ENCODE assay signal across 19 mouse cellular contexts in the genomic region with DNA sequence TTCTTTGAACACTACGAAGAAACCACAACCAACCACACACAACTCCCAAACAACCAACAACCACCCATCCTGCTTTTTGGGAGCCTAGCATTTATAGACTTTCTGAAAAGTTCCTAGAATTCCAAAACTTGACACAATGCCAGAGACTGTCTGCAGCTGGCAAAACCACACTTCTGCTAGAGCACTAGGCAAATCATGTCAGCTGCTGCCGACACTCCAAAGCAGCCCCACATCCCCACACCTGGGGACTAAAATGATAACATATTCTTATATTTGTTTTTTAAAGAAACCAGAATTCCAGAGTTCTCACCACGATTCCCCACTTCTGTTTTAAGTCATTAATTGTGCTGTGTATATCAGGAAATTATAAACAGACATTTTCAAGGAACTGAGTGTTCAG. TPM values are rescaled to one million over a fixed set of nuclear protein-coding genes. Genes with fewer than 3 reads are reported as not detected.
DNase-seq lines count a peak whose midpoint lies in the region; ATAC-seq and TF ChIP-seq lines count a peak whose summit lies in the region.
"Had no signal": no experiment of that assay in that cellular context is flagged by ENCODE, and none has a peak within 500 bp of the region (broad histone marks: within the 10 kb centered on the region; RNA-seq: fewer than 3 reads in every experiment).

No protein-coding gene starts in this region.

- H3K4me3 ChIP-seq in C2C12 (ENCODE audit: insufficient read depth, poor library complexity, severe bottlenecking): no peak overlapping the region
- no peak overlapping the region for H3K4me3 ChIP-seq in myocyte
- H3K4me3 ChIP-seq in midbrain, postnatal 0 days (ENCODE audit: low read depth, low read length): no peak overlapping the region

- no peak for DNase-seq in midbrain, postnatal 0 days (ENCODE audit: low spot score)
- no peak for DNase-seq in frontal cortex, postnatal 36 days (ENCODE audit: low spot score in 2 of 2)
- DNase-seq: adrenal gland, adult 2 months; adrenal gland, adult 8-10 months; adrenal gland, postnatal 10 days; adrenal gland, postnatal 14 days; adrenal gland, postnatal 25 days; adrenal gland, postnatal 36 days; B cell, adult 2 months; cerebellum, adult 11 months; cerebellum, adult 11-12 months; cerebellum, adult 18-20 months; cerebellum, adult 2 months had no signal

- TF ChIP-seq CTCF in C2C12 (IDR thresholded peaks at IDR 0.05; ENCODE audit: control insufficient read depth, insufficient read depth, insufficient read length): no peak
- TF ChIP-seq CTCF in midbrain, postnatal 0 days (IDR thresholded peaks at IDR 0.05): no peak

- no peaks in the 10 kb centered on the region for H3K4me1 ChIP-seq in midbrain, postnatal 0 days (ENCODE audit: insufficient read depth, low read length)

- no peak overlapping the region for H3K9ac ChIP-seq in midbrain, postnatal 0 days (replicated peaks; ENCODE audit: low read length, poor library complexity, severe bottlenecking)

- TF ChIP-seq POLR2A in myocyte (IDR thresholded peaks at IDR 0.05; ENCODE audit: insufficient read length, low read depth): no peak

- H3K9me3 ChIP-seq in midbrain, postnatal 0 days (ENCODE audit: low read length): no peaks in the 10 kb centered on the region

- no peak overlapping the region for H3K27ac ChIP-seq in midbrain, postnatal 0 days (ENCODE audit: low read depth, low read length)

- no peak for ATAC-seq in midbrain, postnatal 0 days (ENCODE audit: low FRiP score)
- ATAC-seq: activated CD4-positive, CD25-positive, alpha-beta regulatory T cell, adult 4 months; CD4-positive, CD25-positive, alpha-beta regulatory T cell, adult 4 months; Patski had no signal

- H3K79me2 ChIP-seq in C2C12 (ENCODE audit: control insufficient read depth, insufficient read depth) (no peaks in the 10 kb centered on the region), myocyte (ENCODE audit: control insufficient read depth, insufficient read depth) (no peaks in the 10 kb centered on the region)

- H3K27me3 ChIP-seq in C2C12 (ENCODE audit: control insufficient read depth, insufficient read depth, insufficient read length): peaks cover 12% of the 10 kb centered on the region
- peaks cover 20% of the 10 kb centered on the region for H3K27me3 ChIP-seq in myocyte (ENCODE audit: control insufficient read depth, insufficient read depth, insufficient read length)
- H3K27me3 ChIP-seq in midbrain, postnatal 0 days (ENCODE audit: insufficient read depth, low read length): no peaks in the 10 kb centered on the region
- H3K27me3 ChIP-seq: Patski had no signal

- 92% methylated on average over 3 of the region's 3 CpGs for WGBS in midbrain, postnatal 0 days

- peaks cover 5% of the 10 kb centered on the region for H3K36me3 ChIP-seq in C2C12 (ENCODE audit: control insufficient read depth, insufficient read depth)
- no peaks in the 10 kb centered on the region for H3K36me3 ChIP-seq in myocyte (ENCODE audit: control insufficient read depth, insufficient read depth)
- H3K36me3 ChIP-seq in midbrain, postnatal 0 days (ENCODE audit: insufficient read depth, low read length): peaks cover 25% of the 10 kb centered on the region
- H3K36me3 ChIP-seq: G1E had no signal

- no peaks in the 10 kb centered on the region for H3K79me3 ChIP-seq in C2C12 (ENCODE audit: low read depth)

- no peak overlapping the region for H3K4me2 ChIP-seq in myocyte (ENCODE audit: low read depth)
- H3K4me2 ChIP-seq in midbrain, postnatal 0 days (ENCODE audit: low read depth, low read length, poor library complexity, severe bottlenecking): no peak overlapping the region

- no peak overlapping the region for H3ac ChIP-seq in C2C12 (ENCODE audit: control insufficient read depth, insufficient read length, low read depth)
- no peak overlapping the region for H3ac ChIP-seq in myocyte (ENCODE audit: control insufficient read depth, insufficient read length)

TF ChIP-seq in C2C12, 6 proteins besides CTCF, POLR2A, EP300 and RAD21:
- TF ChIP-seq MYOG (IDR thresholded peaks at IDR 0.05; ENCODE audit: control insufficient read depth, extremely low read depth, insufficient read length) (no peak), MYOD1 (IDR thresholded peaks at IDR 0.05; ENCODE audit: control insufficient read depth, insufficient read length, low read depth) (peak; percentile 76)

TF ChIP-seq in myocyte, 11 proteins besides CTCF, POLR2A, EP300 and RAD21:
- TF ChIP-seq SRF (IDR thresholded peaks at IDR 0.05; ENCODE audit: control insufficient read depth, insufficient read length, low read depth) (no peak), MYOG (IDR thresholded peaks at IDR 0.05; ENCODE audit: control insufficient read depth in 1 of 3, insufficient read depth in 1 of 3, insufficient read length in 2 of 3, low read depth in 2 of 3) (peak in 1 of 3 experiments; percentile 49), POLR2AphosphoS2 (IDR thresholded peaks at IDR 0.05; ENCODE audit: insufficient read length, low read depth) (no peak), MYOD1 (IDR thresholded peaks at IDR 0.05; ENCODE audit: control insufficient read depth in 1 of 3, insufficient read length in 2 of 3, low read depth in 2 of 3) (peak in 2 of 3 experiments; percentile 89 to 91), TCF12 (IDR thresholded peaks at IDR 0.05; ENCODE audit: insufficient read depth, poor library complexity, severe bottlenecking) (peak; percentile 36), E2F4 (IDR thresholded peaks at IDR 0.05; ENCODE audit: insufficient read depth) (no peak), MAX (IDR thresholded peaks at IDR 0.05; ENCODE audit: low read depth) (no peak), TCF3 (IDR thresholded peaks at IDR 0.05; ENCODE audit: insufficient read length, low read depth) (no peak), CEBPB (IDR thresholded peaks at IDR 0.05; ENCODE audit: insufficient read depth, poor library complexity, severe bottlenecking) (no peak), USF1 (IDR thresholded peaks at IDR 0.05; ENCODE audit: low read depth) (no peak), REST (IDR thresholded peaks at IDR 0.05; ENCODE audit: insufficient read depth, insufficient read length) (no peak)

RNA-seq across cellular contexts. Expression of gene Scn8a, which starts 50.8 kb away (rescaled TPM):
- not detected for polyA plus RNA-seq in C2C12 (2012; fragmentation: generic; extraction: Trizol)
- polyA plus RNA-seq in myocyte (2012; fragmentation: generic; extraction: Trizol): not detected
- total RNA-seq in midbrain, postnatal 0 days (2014; rRNA removed): 31.3 and 37.7 TPM in 2 replicates
- polyA plus RNA-seq in midbrain, postnatal 0 days (2015; fragmentation: Nextera tagmentation; extraction: Ambion mirVana): 14.1 and 22.4 TPM in 2 replicates
- polyA plus RNA-seq: G1E had no signal

RNA-seq across cellular contexts. Expression of gene Slc4a8, which starts 57.3 kb away (rescaled TPM):
- 11.9 TPM for polyA plus RNA-seq in C2C12 (2012; fragmentation: generic; extraction: Trizol)
- polyA plus RNA-seq in myocyte (2012; fragmentation: generic; extraction: Trizol): 13.3 TPM
- 31.2 and 31.8 TPM in 2 replicates for total RNA-seq in midbrain, postnatal 0 days (2014; rRNA removed)
- polyA plus RNA-seq in midbrain, postnatal 0 days (2015; fragmentation: Nextera tagmentation; extraction: Ambion mirVana): 31.0 and 37.3 TPM in 2 replicates
- polyA plus RNA-seq: G1E had no signal

Comparison
In these comparisons a context has a peak if more than half of its experiments do, and no peak if none do; other contexts are left out.
1. RNA of gene Scn8a, which starts 50.8 kb away (polyA plus RNA-seq): 14.1 to 22.4 TPM in midbrain, postnatal 0 days; not detected in C2C12 (single experiment) and not detected in myocyte (single experiment); every median in the first group is over 10 times any median in the second.